In genomic region chr2:152821023-152821422, GRCm38 (mm10) we compare ENCODE assay signal across 8 mouse cellular contexts. TPM values are rescaled to one million over a fixed set of nuclear protein-coding genes. Genes with fewer than 3 reads are reported as not detected.
DNase-seq lines count a peak whose midpoint lies in the region; ATAC-seq lines count a peak whose summit lies in the region.

No protein-coding gene starts in this region.

- H3K4me1 ChIP-seq in embryonic facial prominence, embryonic 10.5 days, result peaks cover 66% of the 10 kb centered on the region
- peaks cover 63% of the 10 kb centered on the region for H3K4me1 ChIP-seq in midbrain, embryonic 16.5 days (ENCODE audit: control insufficient read depth, insufficient read depth, low read length)

- H3K9ac ChIP-seq in midbrain, embryonic 16.5 days (ENCODE audit: low read depth, low read length), result no peak overlapping the region

- H3K27me3 ChIP-seq in embryonic facial prominence, embryonic 10.5 days (replicated peaks; ENCODE audit: low read depth, poor library complexity, severe bottlenecking), result no peaks in the 10 kb centered on the region
- H3K27me3 ChIP-seq in midbrain, embryonic 16.5 days (ENCODE audit: control insufficient read depth, insufficient read depth, low read depth, low read length), result no peaks in the 10 kb centered on the region

- H3K4me3 ChIP-seq in embryonic facial prominence, embryonic 10.5 days, result no peak overlapping the region; the same call in 1 of the 2 replicates
- H3K4me3 ChIP-seq in midbrain, embryonic 16.5 days (ENCODE audit: low read depth, low read length), result no peak overlapping the region

- H3K4me2 ChIP-seq in midbrain, embryonic 16.5 days (ENCODE audit: low read length), result no peak overlapping the region

- ATAC-seq in midbrain, embryonic 16.5 days, result no peak

- peak overlapping the region; percentile 75 for H3K27ac ChIP-seq in embryonic facial prominence, embryonic 10.5 days (replicated peaks)
- 0 out of 2 replicates have a peak overlapping the region, but pooled peaks have one; percentile 18 for H3K27ac ChIP-seq in midbrain, embryonic 16.5 days (ENCODE audit: low read length)

- 30% methylated on average over 5 of the region's 5 CpGs for WGBS in embryonic facial prominence, embryonic 10.5 days
- WGBS in midbrain, embryonic 16.5 days, result 66% methylated on average over 5 of the region's 5 CpGs

- intact Hi-C loops in heart, postnatal 14 days (cut with DNase I), result loop anchor here (2.0 kb wide), 1 partner anchor 36 kb away; no protein-coding TSS in a partner anchor

- peaks cover 75% of the 10 kb centered on the region for H3K36me3 ChIP-seq in embryonic facial prominence, embryonic 10.5 days (replicated peaks)
- no peaks in the 10 kb centered on the region for H3K36me3 ChIP-seq in midbrain, embryonic 16.5 days (ENCODE audit: control insufficient read depth, insufficient read depth, low read length)

- peak; percentile 36 for DNase-seq in embryo, embryonic 10 days (ENCODE audit: low spot score)
- DNase-seq in embryo, embryonic 9.5 days (ENCODE audit: extremely low spot score), result no peak
- peak; percentile 54 for DNase-seq in embryonic facial prominence, embryonic 10.5 days (ENCODE audit: low spot score)
- peak; percentile 64 to 71 for DNase-seq in heart, postnatal 14 days
- peak; percentile 58 to 76 for DNase-seq in kidney, postnatal 4 days
- no peak for DNase-seq in left cerebral cortex, adult 11 months (ENCODE audit: low spot score)
- DNase-seq in c-Kit-positive CD71-positive TER-119-positive erythroid progenitor cells, embryonic 14.5 days (ENCODE audit: low spot score), result no peak

- no peaks in the 10 kb centered on the region; the same call in 1 of the 2 replicates for H3K9me3 ChIP-seq in embryonic facial prominence, embryonic 10.5 days
- no peaks in the 10 kb centered on the region for H3K9me3 ChIP-seq in midbrain, embryonic 16.5 days (replicated peaks; ENCODE audit: control insufficient read depth, low read length, poor library complexity, severe bottlenecking)

RNA-seq across cellular contexts. Expression of gene Bcl2l1, which starts 10.5 kb away (rescaled TPM):
- polyA plus RNA-seq in embryonic facial prominence, embryonic 10.5 days (2016; fragmentation: Nextera tagmentation; extraction: Ambion mirVana), result 102 and 106 TPM in 2 replicates
- total RNA-seq in heart, postnatal 14 days (2021), result 10 to 100 TPM; 79.8 to 92.2 TPM
- polyA plus RNA-seq in midbrain, embryonic 16.5 days (2015; fragmentation: Nextera tagmentation; extraction: Ambion mirVana), result 186 and 194 TPM in 2 replicates

RNA-seq across cellular contexts. Expression of gene Tpx2, which starts 26.7 kb away (rescaled TPM):
- polyA plus RNA-seq in embryonic facial prominence, embryonic 10.5 days (2016; fragmentation: Nextera tagmentation; extraction: Ambion mirVana), result 144 and 151 TPM in 2 replicates
- 1 to 10 TPM; 4.4 to 8.5 TPM for total RNA-seq in heart, postnatal 14 days (2021)
- 10.5 and 11.1 TPM in 2 replicates for polyA plus RNA-seq in midbrain, embryonic 16.5 days (2015; fragmentation: Nextera tagmentation; extraction: Ambion mirVana)

Comparison
In these comparisons a context has a peak if more than half of its experiments do, and no peak if none do; other contexts are left out.
1. DNase-seq: peak in embryo, embryonic 10 days (single experiment), embryonic facial prominence, embryonic 10.5 days (single experiment), heart, postnatal 14 days (2 of 2) and kidney, postnatal 4 days (2 of 2); none in embryo, embryonic 9.5 days (single experiment), left cerebral cortex, adult 11 months (single experiment) and c-Kit-positive CD71-positive TER-119-positive erythroid progenitor cells, embryonic 14.5 days (single experiment).
2. RNA of gene Tpx2, which starts 26.7 kb away (polyA plus RNA-seq): 144 to 151 TPM in embryonic facial prominence, embryonic 10.5 days; 10.5 to 11.1 TPM in midbrain, embryonic 16.5 days; every median in the first group is over 10 times any median in the second.